Mouse (Mus musculus) cortical plate, adult 2 months (tissue): ENCODE results near the gene Lrrc75a. TPM values are rescaled to one million over a fixed set of nuclear protein-coding genes. Genes with fewer than 3 reads are reported as not detected.

ENCODE experiments used
- H3K27ac ChIP-seq: fragments of 200-500 bp; 2 replicates; pipeline ENCODE4 v1.5.1; 2012; ENCODE audit warnings: low read length, control low read depth, inconsistent platforms; ENCODE audit not compliant: insufficient read depth
- H3K4me1 ChIP-seq: fragments of 200-500 bp; 2 replicates; pipeline ENCODE4 v1.6.1; 2011; ENCODE audit warnings: low read length; ENCODE audit not compliant: control insufficient read depth, insufficient read depth
- H3K4me3 ChIP-seq: fragments of 200-500 bp; 2 replicates; pipeline ENCODE4 v1.5.1; 2011; ENCODE audit warnings: mild to moderate bottlenecking, low read length, control low read depth; ENCODE audit not compliant: insufficient read depth
- CTCF ChIP-seq: fragments of 200-500 bp; IDR thresholded peaks from 2 replicates; pipeline ENCODE4 v1.5.1; 2011; ENCODE audit warnings: mild to moderate bottlenecking, control low read depth, low read length; ENCODE audit not compliant: insufficient read depth; ENCODE audit errors: extremely low read depth
- POLR2A ChIP-seq: fragments of 200-500 bp; IDR thresholded peaks from 2 replicates; pipeline ENCODE4 v1.6.1; 2011; ENCODE audit warnings: mild to moderate bottlenecking, low read length, control low read depth; ENCODE audit not compliant: insufficient read depth; ENCODE audit errors: extremely low read depth
- polyA plus RNA-seq: library from polyadenylated mRNA; depleted of rRNA; stranded (reverse); fragments of >200 nt; gene quantifications from 2 replicates; pipeline ENCODE4 v1.2.3, GENCODE M21; 2012

Gene Lrrc75a
- polyA plus RNA-seq, 1 experiment, result 22.1 TPM

DNA sequence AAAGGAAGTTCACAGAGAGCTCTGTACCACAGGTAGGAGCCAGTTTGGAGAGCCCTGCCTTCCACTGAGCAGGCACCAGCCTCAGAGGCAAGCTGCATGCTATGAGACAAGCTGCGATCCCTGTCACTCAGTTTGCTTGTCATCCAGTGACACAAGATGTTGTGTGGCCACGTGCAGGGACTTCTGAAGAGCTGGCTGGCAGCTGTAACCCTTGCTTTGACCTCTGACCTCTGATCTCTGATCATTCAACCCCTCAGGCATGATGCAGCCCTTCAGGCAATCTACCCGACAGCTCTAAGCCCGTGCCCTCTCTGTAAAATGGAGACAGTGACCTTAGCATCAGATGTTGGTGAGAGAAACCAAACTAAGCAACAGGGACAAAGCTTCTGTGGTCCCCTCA is 25.5 kb downstream of the Lrrc75a start:
- H3K27ac ChIP-seq, result no peak overlapping the region
- H3K4me3 ChIP-seq, result no peak overlapping the region
- TF ChIP-seq CTCF (no peak), POLR2A (no peak)
- peaks cover 2% of the 10 kb centered on the region for H3K4me1 ChIP-seq

DNA sequence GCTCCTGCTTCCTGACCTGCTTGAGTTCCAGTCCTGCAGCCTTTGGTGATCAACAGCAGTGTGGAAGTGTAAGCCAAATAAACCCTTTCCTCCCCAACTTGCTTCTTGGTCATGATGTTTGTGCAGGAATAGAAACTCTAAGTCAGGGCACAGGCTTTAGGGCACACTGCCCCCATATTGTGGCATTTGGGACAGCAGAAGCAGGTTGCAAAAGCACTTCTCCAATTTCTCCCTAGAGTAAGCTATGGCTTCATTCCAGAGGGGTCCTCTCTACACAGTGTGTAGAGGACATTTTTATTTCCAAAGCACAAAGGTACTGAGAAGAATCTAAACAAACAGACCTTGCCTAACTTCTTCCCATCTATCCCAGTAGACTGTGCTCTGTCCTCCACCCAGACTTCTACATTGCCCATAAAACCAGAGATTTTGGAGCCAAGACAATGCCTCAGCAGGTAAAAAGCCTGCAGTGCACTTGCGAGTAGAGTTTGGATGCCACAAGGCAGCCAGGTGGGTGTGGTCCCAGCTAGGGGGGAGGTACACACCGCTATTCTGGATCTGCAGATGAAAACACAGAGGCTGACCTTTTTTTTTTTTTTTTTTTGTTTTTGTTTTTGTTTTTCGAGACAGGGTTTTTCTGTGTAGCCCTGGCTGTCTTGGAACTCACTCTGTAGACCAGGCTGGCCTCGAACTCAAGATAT is 26.6 kb downstream of the Lrrc75a start:
- Histone ChIP-seq H3K4me1 (peaks cover 2% of the 10 kb centered on the region), H3K4me3 (no peak overlapping the region), H3K27ac (no peak overlapping the region)
- TF ChIP-seq POLR2A (no peak), CTCF (no peak)

DNA sequence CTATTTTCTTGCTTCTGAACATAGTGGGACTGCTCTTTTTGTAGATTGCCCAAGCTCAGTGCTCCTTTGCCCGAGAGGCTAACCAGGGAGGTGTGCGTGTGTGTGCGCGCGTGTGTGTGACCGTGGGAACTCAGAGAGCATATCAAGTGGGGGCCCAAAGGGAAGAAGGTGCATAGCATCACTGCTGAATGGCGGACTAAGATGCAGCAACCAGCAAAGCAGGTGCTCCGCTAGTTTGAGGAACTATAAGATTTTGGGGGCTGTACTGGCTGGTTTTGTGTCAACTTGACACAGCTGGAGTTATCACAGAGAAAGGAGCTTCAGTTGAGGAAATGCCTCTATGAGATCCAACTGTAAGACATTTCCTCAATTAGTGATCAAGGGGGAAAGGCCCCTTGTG is 27.2 kb downstream of the Lrrc75a start:
- no peak overlapping the region for H3K4me3 ChIP-seq
- TF ChIP-seq CTCF (no peak), POLR2A (no peak)
- no peak overlapping the region for H3K27ac ChIP-seq

DNA sequence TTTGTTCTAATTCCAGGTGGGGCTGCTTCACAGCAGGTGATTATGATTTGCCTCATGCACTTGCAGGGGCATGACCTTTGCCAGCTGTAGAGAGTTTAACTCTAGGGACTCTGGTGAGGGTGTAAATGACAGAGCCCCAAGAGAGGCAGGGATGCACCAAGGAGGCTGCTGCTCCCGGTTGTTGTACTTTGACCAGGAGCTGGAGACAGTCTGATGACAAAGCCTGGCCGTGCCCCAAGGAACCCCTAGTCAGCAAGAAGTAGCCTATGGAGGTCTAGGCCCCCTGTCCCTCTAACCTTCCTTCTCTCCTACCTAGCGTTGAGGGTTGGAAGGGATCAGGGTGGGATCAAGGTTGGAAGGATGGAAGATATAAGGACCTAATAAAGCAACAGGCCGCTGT is 32.9 kb downstream of the Lrrc75a start:
- no peak overlapping the region for H3K4me3 ChIP-seq
- peaks cover 8% of the 10 kb centered on the region for H3K4me1 ChIP-seq
- TF ChIP-seq CTCF (no peak), POLR2A (no peak)
- H3K27ac ChIP-seq, result no peak overlapping the region

More for the DNA sequence above, 27.2 kb downstream of the Lrrc75a start:
- peaks cover 2% of the 10 kb centered on the region for H3K4me1 ChIP-seq

DNA sequence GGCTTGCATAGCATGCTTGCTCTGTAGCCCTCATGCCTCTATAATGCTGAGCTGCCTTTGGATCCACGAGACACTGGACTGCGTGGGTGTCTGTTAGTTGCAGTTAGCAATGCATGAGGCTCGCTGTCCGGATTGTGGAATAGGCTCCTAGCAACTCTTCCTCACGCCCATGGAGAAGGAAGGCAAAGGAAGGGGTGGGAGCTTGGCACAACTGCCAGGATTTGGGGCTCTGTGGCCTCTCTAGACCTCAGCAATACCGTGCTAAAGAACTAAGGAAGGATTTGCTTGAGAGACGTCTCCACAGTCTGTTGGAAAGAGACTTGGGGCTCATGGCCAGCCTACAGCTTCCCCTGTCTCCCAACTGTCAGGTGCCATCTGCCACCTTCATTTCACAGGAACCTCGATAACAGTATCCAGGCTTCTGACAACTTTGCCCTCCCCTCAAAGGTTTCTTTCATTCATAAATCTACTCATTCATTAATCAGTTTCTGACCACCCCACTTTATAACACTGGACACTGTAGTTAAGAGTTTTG is 33.4 kb downstream of the Lrrc75a start:
- Histone ChIP-seq H3K4me3 (no peak overlapping the region), H3K27ac (no peak overlapping the region), H3K4me1 (peaks cover 8% of the 10 kb centered on the region)
- TF ChIP-seq POLR2A (no peak), CTCF (no peak)

DNA sequence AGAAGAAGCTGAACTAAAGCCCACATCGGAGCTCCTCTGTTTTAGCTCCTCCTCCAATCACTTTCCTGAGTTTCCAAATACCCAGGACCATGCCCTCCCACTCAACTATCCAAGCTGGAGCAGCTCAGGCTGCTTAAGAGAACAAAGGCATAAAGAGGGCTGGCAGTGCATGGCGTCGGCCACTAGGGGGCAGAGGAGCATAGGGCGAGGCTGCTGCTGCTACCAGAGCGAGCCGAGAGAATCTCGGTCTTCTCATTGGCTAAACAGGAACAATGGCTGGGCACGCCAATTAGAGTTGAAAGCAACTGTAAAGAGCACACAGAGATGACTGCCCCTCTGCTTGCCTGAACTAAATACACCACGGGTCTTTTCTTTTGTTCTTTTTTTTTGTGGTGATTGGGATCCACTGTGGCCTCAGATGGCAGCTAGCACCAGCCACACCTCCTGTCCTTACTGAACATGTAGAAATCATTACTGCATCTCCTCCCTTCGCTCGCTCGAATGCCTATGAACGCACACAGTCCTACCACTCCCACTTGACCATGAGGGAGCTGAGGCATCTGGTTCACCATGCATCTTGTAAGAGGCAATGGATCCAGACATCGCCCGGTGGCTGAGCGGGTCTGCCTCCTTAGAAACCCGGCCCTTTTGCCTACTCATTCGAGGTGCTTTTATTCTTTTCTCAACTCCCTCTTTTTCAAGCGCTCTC is 34.5 kb downstream of the Lrrc75a start:
- H3K27ac ChIP-seq, result no peak overlapping the region
- H3K4me3 ChIP-seq, result peak overlapping the region; percentile 9; the same call in 1 of the 2 replicates
- TF ChIP-seq POLR2A (no peak), CTCF (peak; percentile 99)
- peaks cover 8% of the 10 kb centered on the region for H3K4me1 ChIP-seq

DNA sequence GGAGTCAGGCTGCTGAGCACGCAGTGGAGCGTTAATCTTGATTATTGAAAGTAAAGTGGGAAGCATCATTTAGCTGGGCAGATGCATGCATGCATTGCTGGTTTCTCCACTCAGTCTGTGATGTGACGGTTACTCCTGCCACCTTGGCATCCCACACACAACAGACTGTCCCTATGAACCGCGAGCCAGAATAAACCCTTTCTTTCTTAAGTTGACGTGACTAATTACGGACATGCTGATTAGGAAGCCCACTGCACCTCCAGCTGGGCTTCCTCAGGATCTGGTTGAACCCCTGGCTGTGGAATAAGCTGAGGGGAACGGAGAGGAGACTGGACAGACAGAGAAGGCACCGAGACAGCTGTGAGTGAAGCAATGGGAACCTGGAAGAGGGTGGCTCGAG is 35.7 kb downstream of the Lrrc75a start:
- no peak overlapping the region for H3K4me3 ChIP-seq
- TF ChIP-seq POLR2A (no peak), CTCF (no peak)
- no peak overlapping the region for H3K27ac ChIP-seq
- peaks cover 8% of the 10 kb centered on the region for H3K4me1 ChIP-seq

DNA sequence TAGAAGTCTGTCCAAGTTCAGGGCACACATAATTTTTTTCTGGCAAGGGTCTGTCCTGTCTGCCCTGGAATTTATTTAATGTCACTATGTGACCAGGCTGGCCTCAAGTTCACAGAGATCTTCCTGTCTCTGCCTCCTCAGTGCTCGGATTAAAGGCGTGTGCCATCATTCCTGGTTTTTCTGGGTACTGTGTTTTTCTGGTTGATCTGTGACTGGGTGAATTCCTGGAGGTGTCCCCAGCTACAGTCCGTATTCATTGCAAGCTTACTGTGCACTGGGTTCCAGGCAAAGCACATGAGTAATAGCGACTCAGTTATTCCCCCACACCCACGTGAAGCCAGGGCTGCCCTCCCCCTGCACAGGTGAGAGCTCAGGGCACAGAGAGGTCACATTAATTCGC is 38.0 kb downstream of the Lrrc75a start:
- no peak overlapping the region for H3K4me3 ChIP-seq
- no peak overlapping the region for H3K27ac ChIP-seq
- TF ChIP-seq CTCF (no peak), POLR2A (no peak)
- peaks cover 8% of the 10 kb centered on the region for H3K4me1 ChIP-seq

DNA sequence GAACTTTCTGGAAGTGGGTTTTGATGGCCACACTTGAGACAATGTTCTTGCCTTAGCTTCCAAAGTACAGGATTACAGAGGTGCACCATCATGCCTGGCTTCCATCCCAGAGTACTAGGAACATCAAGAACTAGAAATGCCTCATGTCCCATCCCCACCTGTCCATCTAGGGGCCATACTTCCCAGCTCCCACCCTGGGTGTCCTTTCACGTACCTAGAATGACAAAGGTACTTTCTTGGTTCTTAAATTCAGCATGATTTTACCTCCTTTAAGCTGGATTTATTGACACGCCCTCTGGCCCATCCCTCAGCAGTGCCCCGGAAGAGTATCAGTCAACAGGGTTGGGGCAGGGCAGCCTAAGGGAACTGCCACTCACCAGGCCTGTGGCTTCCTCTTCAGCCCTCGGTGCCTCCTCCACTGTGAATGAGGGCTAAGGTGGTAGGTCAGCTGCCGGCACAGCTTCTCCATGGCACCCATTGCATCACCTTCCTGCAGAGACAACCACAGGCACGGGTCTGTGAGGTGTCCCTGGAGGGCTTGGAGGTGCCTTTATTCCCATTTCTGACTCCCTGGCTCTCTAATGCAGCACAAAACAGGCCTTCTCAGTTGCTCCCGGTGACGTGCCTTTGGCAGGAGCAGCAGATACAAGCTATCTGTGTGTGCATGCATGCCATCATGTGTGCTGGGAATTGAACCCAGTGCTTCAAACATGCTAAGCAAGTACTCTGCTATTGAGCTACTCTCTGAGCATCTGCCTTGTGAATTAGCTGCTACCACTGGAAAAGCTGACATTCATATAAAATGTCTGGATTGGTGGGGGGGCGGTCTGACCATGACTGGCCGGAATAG is 39.3 kb downstream of the Lrrc75a start:
- no peak overlapping the region for H3K27ac ChIP-seq
- no peak overlapping the region for H3K4me3 ChIP-seq
- peaks cover 4% of the 10 kb centered on the region for H3K4me1 ChIP-seq
- TF ChIP-seq POLR2A, result no peak
- no peak for TF ChIP-seq CTCF
